Mouse (Mus musculus) intestine, postnatal 0 days (tissue): ENCODE data around the gene Pcdh20. TPM values are rescaled to one million over a fixed set of nuclear protein-coding genes. Genes with fewer than 3 reads are reported as not detected.

ENCODE experiments used
- ATAC-seq: fragments of 200-750 bp; cut with Nextera tagmentation; 2 replicates; pipeline ENCODE4 v1.8.0; 2017; ENCODE audit warnings: mild to moderate bottlenecking, moderate TSS enrichment, moderate library complexity
- H3K27ac ChIP-seq: fragments of 300-500 bp; sonication (generic); 2 replicates; pipeline ENCODE4 v1.5.1; 2014; ENCODE audit warnings: mild to moderate bottlenecking, low read depth, low read length, moderate library complexity
- H3K27me3 ChIP-seq: fragments of 300-500 bp; sonication (generic); replicated peaks from 2 replicates; pipeline ENCODE4 v1.6.1; 2014; ENCODE audit warnings: low read length, mixed read lengths; ENCODE audit not compliant: control insufficient read depth, insufficient read depth
- H3K36me3 ChIP-seq: fragments of 300-500 bp; sonication (generic); 2 replicates; pipeline ENCODE4 v1.6.1; 2014; ENCODE audit warnings: mild to moderate bottlenecking, moderate library complexity; ENCODE audit not compliant: control insufficient read depth, insufficient read depth
- H3K4me1 ChIP-seq: fragments of 300-500 bp; sonication (generic); replicated peaks from 2 replicates; pipeline ENCODE4 v1.6.1; 2014; ENCODE audit warnings: antibody characterized with exemption, low read length, mixed read lengths; ENCODE audit not compliant: control insufficient read depth, insufficient read depth
- H3K4me2 ChIP-seq: fragments of 300-500 bp; sonication (generic); replicated peaks from 2 replicates; pipeline ENCODE4 v1.6.1; 2014; ENCODE audit warnings: low read depth, mild to moderate bottlenecking, moderate library complexity
- H3K4me3 ChIP-seq: fragments of 300-500 bp; sonication (generic); 2 replicates; pipeline ENCODE4 v1.5.1; 2014; ENCODE audit warnings: low read depth, low read length
- H3K9ac ChIP-seq: fragments of 300-500 bp; sonication (generic); 2 replicates; pipeline ENCODE4 v1.6.1; 2014; ENCODE audit warnings: mild to moderate bottlenecking, low read depth, low read length
- H3K9me3 ChIP-seq: fragments of 300-500 bp; sonication (generic); 2 replicates; pipeline ENCODE4 v1.6.1; 2016; ENCODE audit warnings: mixed run types; ENCODE audit not compliant: control insufficient read depth
- CTCF ChIP-seq: sonication (generic); IDR thresholded peaks from 2 replicates; pipeline ENCODE4 v1.5.1; 2016; ENCODE audit warnings: low read depth, mild to moderate bottlenecking, control low read depth, antibody characterized with exemption, moderate library complexity
- WGBS: fragments of 180-500 bp; shearing (Covaris S2); extraction: QIAGEN DNeasy Blood & Tissue Kit; methylation state at CpG from one replicate; pipeline ENCODE4 v1.1.7; 2014; 5-methylcytosine and 5-hydroxymethylcytosine counted together
- polyA plus RNA-seq: library from polyadenylated mRNA; unstranded; fragments of >200 nt; fragmentation: Nextera tagmentation; extraction: Ambion mirVana; gene quantifications from 2 replicates; pipeline ENCODE4 v1.2.1, GENCODE M21; 2015

Pcdh20 gene
- polyA plus RNA-seq, 1 experiment from 2014 or later, result 0.68 TPM

DNA sequence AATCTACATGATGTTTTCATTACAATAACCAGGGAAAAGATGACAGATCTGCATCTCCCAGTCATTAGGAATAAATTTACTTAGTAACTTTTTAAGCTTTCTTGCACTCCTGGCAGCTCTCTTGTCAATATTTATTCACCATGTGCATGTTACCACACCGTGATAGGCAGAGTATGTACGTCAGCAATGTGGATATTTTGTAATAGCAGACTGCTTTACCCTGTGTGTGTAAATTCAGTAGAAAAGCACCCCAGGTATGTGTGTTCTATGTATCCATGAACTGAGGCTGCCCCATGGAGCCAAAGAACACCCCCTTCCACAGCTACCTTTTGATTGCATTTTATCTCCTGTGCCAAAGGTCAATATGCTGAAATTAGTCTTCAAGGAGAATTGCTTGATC lies 7.8 kb downstream of the Pcdh20 start:
- H3K27ac ChIP-seq, result no peak overlapping the region
- no peak overlapping the region for H3K4me2 ChIP-seq
- H3K9ac ChIP-seq, result no peak overlapping the region
- TF ChIP-seq CTCF, result no peak
- no peaks in the 10 kb centered on the region for H3K27me3 ChIP-seq
- H3K36me3 ChIP-seq, result no peaks in the 10 kb centered on the region
- H3K4me1 ChIP-seq, result no peaks in the 10 kb centered on the region
- no peak overlapping the region for H3K4me3 ChIP-seq
- no peak for ATAC-seq
- H3K9me3 ChIP-seq, result no peaks in the 10 kb centered on the region
- 42% methylated on average over 2 of the region's 2 CpGs for WGBS

DNA sequence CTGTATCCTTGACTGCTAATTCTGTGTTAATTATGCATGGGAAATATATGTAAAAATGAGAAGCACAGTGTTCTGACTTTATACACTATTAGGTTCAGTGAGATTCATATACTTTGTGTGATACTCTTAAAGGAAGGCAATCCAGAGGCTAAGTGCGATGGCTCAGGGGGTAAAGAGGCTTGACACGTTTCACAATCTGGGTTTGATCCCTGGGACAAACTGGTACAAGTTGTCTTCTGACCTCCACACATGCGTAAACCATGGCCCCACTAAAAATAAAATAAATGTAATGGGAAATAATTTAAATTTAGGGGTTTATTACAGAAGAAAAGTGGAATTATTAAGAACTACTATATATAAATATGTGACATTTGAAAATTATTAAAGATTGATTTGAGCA lies 8.3 kb downstream of the Pcdh20 start:
- ATAC-seq, result no peak
- TF ChIP-seq CTCF, result no peak
- 80% methylated on average over 3 of the region's 3 CpGs for WGBS
- Histone ChIP-seq H3K9ac (no peak overlapping the region), H3K27me3 (no peaks in the 10 kb centered on the region), H3K9me3 (no peaks in the 10 kb centered on the region), H3K36me3 (no peaks in the 10 kb centered on the region), H3K4me1 (no peaks in the 10 kb centered on the region), H3K27ac (no peak overlapping the region), H3K4me3 (no peak overlapping the region), H3K4me2 (no peak overlapping the region)

DNA sequence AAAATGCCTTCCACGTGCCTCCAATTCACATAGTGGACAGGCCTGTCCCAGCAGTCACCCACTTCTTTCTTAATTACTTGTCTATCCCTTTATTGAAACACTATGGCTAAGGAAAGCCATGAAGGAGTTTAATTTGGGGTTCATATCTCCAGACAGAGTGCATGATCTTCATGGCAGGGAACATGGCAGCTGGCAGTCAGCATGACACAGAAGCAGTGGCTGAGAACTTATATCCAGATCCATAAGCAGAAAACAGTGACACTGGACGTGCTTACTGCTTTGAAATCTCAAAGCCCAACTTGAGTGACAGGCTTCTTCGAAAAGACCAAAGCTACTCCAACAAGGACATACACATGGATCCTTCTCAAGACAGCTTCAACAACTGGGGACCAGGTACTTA lies 10.5 kb downstream of the Pcdh20 start:
- Histone ChIP-seq H3K27me3 (no peaks in the 10 kb centered on the region), H3K4me1 (no peaks in the 10 kb centered on the region), H3K36me3 (no peaks in the 10 kb centered on the region), H3K9me3 (no peaks in the 10 kb centered on the region), H3K9ac (no peak overlapping the region), H3K27ac (no peak overlapping the region), H3K4me2 (no peak overlapping the region), H3K4me3 (no peak overlapping the region)
- no peak for ATAC-seq
- TF ChIP-seq CTCF, result no peak
- WGBS, result 73% methylated on average over 3 of the region's 3 CpGs

DNA sequence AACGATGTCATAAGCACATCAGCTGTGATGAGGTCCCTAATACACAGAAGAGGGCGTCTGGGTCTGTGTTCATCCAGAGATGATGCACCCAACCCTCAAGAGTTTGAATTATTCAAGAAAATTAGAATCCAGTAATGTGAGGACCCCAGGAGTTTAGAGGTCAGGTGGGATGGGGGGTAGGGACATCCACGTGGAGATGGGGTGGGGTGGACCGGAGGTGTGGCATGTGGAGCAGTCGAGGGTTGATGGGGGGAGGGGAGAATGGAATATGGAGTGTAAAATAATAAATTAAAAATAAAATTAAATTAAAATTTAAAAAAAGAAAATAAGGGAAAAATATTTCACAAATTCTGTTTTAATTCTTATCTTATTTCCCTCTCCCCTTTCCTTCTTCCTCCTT lies 27.9 kb downstream of the Pcdh20 start:
- H3K4me1 ChIP-seq, result no peaks in the 10 kb centered on the region
- H3K9ac ChIP-seq, result no peak overlapping the region
- H3K4me2 ChIP-seq, result no peak overlapping the region
- no peak for ATAC-seq
- WGBS, result 75% methylated on average over 5 of the region's 5 CpGs
- no peak overlapping the region for H3K4me3 ChIP-seq
- H3K36me3 ChIP-seq, result no peaks in the 10 kb centered on the region
- H3K9me3 ChIP-seq, result no peaks in the 10 kb centered on the region
- H3K27ac ChIP-seq, result no peak overlapping the region
- no peak for TF ChIP-seq CTCF
- H3K27me3 ChIP-seq, result no peaks in the 10 kb centered on the region

DNA sequence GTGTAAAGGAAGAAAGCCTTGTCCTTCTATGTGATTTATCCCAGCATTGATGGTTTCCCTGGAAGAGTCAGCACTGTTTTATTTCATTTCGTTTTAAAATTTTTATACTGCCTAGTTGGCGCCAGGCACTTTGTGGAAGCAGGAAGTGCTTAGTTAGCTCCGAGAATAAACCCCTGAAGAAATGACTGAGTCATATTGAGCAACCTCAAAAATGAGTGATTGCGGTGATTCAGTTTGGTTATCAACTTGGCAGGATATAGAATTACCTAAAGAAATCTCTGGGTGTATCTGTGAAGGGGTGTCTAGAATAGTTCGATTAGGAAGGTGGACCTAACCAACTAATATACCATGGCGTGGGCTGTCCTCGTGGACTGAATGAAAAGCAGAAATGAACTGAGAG lies 41.8 kb downstream of the Pcdh20 start:
- Histone ChIP-seq H3K9me3 (no peaks in the 10 kb centered on the region), H3K4me1 (no peaks in the 10 kb centered on the region), H3K9ac (no peak overlapping the region), H3K4me3 (no peak overlapping the region), H3K4me2 (no peak overlapping the region), H3K27me3 (no peaks in the 10 kb centered on the region), H3K36me3 (no peaks in the 10 kb centered on the region), H3K27ac (no peak overlapping the region)
- WGBS, result 87% methylated on average over 7 of the region's 7 CpGs
- TF ChIP-seq CTCF, result no peak
- no peak for ATAC-seq

DNA sequence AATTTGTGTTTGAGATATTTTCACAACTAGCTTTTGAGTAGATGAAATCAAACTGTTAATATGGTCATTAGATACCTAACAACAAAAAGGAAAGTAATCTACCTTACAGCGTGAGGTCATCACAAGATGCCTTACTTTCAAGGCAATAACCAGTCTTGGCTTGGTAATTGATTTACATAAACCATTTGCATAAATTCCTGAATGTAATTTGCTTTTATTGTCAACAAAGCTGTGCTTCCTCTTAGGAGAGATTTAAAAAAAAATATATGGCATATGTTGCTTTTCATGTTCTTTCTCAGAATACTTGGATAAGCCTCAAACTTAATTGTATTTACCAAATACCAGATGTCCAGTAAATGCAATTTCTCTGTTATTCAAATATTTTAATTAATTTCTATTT lies 43.8 kb downstream of the Pcdh20 start:
- H3K9ac ChIP-seq, result no peak overlapping the region
- no peak overlapping the region for H3K4me3 ChIP-seq
- TF ChIP-seq CTCF, result no peak
- H3K27me3 ChIP-seq, result no peaks in the 10 kb centered on the region
- H3K9me3 ChIP-seq, result no peaks in the 10 kb centered on the region
- no peak overlapping the region for H3K4me2 ChIP-seq
- no peak overlapping the region for H3K27ac ChIP-seq
- H3K36me3 ChIP-seq, result no peaks in the 10 kb centered on the region
- no peak for ATAC-seq
- no peaks in the 10 kb centered on the region for H3K4me1 ChIP-seq
- 82% methylated on average over 1 of the region's 1 CpGs for WGBS
